Mouse (Mus musculus): Measurements from ENCODE around the gene Dlg4. TPM values are rescaled to one million over a fixed set of nuclear protein-coding genes. Genes with fewer than 3 reads are reported as not detected.
A peak's percentile ranks its signal among the peaks of the same experiment; 100 is the strongest.

Dlg4 gene
- total RNA-seq, 4 experiments from 2014 or later: 730 to 858 (median 789) TPM

DNA sequence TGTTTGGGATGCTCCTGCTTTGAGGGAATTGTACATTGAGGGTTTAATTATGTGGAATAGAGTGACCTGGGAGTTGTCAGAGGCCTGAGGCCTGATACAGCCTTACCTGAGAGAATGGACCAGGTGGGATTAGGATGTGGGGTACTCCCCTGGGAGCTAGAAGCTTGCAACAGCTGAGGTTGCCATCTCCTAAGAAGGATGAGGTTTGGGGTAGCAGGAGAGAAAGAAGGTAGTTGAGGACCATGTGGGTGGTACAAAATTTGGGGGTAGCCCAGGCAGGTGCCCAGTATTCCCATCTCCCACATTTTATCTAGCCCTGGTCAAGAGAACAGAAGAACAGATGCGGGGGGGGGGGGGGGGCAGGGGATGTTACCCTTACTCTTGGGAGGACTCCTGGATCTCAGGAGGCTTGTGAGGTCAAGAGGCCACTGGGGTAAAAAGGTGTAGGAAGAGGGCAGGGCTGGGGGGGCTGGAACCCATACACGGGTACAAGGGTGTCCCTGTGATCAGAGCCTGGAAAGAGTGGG lies 2.8 kb downstream of the Dlg4 start:
- no peak for DNase-seq (ENCODE audit: low spot score in 2 of 2)

DNA sequence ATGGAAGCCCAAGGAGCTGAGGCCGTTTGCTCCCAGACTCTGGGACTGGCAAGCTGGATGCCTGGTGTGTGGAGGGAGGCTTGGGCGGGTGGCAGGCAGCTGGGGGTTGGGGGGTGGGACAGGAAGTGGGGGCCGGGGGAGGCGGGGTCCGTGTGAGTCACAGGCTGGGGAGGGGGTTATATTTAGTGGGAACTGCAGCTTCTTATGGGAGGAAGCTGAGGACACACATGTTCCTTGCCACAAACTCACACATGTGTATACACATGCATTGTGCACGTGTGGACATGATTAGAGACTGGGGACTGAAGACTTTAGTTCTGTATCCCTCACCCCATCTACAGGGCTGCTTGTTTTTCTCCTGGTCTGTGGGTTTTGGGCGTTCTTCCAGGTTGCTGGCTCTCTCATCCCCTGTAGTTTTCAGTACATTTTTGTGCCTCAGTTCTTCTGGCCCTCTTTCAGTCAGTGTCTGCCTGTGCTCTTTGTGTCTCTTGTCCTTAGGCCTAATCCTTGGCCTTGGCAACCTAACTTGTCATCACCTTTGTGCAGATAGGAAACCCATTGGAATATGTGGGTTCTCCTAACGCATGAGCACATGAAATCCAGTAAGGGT lies 3.4 kb downstream of the Dlg4 start:
- DNase-seq (ENCODE audit: low spot score in 2 of 2): no peak

DNA sequence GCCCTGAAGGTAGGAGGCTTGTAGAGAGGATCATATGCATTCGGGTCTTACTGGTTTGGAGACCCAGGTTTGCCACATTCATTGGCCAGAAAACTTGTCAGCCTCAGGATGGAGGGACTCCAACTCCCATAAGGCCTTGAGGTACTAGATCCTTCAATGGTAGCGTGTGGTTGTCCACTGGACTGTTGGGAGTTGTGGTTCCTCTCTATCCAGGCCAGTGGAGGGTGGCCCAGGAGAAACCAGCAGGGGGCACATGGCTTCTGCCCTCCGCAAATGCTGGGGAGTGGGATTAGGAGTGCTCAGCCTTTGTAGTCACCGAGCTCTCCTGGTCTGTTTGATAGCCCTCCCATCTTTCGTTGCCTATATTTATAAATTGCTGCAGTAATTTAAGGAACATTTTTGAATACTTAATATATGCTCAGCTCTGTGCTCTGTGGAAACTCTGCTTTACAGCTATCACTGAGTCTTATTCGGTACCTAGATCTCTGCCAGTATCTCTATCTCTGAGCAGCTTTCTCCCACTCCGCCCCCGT lies 4.1 kb downstream of the Dlg4 start:
- DNase-seq (ENCODE audit: low spot score in 2 of 2): peak; percentile 73 to 84

DNA sequence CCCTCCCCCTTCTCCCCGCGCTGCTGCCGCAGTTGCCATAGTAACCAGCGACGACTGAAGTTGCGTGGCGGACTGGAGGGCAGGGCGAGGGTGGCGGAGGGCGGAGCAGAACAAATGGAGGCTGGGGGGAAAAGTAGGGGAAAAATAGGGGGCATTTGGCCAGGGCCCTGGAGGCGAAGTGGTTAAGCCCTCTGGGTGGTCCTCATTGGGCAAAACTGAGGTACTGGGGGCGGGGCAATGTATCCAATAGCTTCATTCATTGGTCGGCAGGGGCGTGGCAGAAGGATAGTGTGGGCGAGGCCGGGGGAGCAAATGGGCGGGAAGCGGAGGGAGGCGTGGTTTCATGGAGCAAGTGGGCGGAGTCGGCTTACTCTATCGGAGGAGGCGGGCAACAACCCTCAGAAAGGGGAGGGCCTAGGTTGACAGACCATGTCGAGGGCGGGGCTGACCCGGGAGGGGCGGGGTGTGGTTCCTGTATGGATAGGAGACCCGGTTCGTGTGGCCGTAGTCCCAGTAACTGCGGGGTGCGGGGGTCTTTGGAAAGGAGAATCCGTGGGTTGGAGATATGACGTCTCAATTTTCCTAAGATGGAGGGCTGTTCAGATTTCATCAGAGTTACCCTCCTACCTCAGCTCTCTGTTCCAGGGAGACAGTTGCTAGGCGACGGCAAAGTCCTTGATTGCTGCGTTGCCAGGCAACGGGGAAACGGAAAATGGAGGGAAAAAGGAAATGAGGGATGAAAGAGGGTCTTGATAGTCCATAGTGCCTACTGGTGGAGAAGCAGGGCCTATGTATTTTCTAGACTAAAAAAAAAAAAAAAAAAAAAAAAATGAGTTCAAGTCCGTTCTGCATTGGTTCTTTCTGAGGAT lies 4.8 kb downstream of the Dlg4 start:
- peak; percentile 98 for DNase-seq (ENCODE audit: low spot score in 2 of 2)

DNA sequence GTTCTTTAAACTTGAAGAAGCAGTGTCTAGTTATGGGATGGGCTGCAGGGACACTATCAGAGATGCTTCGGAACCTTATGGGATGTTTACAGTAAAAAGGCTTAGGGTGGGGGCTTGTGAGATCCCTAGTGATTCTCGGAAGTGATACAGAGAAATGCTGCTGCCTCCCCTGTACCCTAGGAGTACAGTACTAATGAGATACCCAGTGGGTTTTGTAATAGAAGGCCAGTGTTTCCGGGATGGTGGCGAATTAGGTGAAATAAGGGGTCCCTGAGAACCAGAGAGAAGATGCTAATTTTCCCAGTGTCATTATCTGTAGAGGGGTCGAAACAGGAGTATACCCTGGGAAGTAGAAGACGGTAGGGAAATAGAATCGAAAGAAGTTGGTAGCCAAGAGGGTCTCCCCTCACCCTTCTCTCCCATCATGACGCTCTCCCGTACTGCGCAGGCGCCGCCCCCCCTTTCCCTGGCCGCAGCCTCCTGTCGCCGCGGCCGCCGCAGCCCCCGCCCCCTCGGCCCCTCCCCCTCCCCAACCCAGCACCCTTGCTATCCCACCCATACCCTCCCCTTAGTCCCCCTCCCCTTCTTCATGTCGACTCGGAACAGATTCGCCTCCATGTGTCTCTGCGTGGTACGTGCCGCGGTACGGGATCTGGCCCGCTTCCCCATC lies 6.9 kb downstream of the Dlg4 start:
- no peak for DNase-seq (ENCODE audit: low spot score in 2 of 2)

DNA sequence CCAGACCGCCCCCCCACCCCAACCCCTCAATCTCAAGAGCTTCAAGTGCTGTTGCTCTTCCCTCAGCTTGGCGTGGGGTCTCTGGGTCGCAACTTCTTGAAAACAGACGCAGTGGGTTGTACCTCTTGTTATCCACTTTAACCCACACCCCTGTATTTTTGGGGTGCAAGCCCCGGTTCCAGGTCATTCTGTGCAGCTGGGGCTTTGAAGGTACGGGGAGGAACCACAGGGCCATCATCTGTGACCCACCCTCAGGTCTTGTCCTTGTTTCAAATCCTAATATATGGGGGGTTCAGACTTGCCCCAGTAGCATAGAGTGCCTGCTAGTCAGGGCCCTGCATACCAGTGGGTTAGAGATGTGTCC lies 7.4 kb downstream of the Dlg4 start:
- no peak for DNase-seq (ENCODE audit: low spot score in 2 of 2)

DNA sequence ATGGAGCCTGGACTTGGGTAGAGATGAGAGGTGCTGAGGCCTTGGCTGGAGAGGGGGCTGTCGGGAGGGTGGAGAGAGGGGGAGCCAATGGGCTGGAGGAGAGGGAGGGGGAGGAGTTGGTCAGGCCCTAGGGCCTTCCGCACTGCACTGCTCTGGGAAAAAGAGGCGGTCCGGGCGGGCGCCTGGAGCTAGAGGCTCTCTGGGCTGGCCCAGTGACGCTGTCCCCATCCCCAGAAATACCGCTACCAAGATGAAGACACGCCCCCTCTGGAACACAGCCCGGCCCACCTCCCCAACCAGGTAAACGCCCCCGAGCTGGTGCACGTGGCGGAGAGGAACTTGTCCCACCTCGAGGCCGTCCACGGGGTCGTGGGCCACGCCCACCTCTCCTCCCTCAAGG lies 9.9 kb downstream of the Dlg4 start:
- no peak for DNase-seq (ENCODE audit: low spot score in 2 of 2)

DNA sequence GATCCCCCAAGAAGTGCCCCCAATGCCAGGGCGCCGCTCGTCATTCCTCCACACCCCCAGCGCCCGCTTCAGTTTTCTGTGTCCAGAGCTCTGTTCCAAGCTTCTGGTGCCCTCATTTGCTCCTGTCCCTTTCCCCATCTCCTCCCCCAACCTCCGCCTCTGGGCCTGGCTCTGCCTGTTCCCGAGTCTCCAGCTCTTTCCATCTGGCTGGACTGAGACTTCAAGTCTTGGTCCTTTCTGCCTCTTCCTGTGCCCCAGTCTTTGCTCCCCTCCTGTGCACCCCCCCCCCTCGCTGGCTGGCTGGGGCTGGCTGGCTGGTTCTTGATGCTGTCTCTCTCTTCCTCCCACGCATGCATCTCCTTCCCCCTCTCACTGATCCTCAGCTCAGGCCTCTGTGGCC lies 10.7 kb downstream of the Dlg4 start:
- no peak for DNase-seq (ENCODE audit: low spot score in 2 of 2)

DNA sequence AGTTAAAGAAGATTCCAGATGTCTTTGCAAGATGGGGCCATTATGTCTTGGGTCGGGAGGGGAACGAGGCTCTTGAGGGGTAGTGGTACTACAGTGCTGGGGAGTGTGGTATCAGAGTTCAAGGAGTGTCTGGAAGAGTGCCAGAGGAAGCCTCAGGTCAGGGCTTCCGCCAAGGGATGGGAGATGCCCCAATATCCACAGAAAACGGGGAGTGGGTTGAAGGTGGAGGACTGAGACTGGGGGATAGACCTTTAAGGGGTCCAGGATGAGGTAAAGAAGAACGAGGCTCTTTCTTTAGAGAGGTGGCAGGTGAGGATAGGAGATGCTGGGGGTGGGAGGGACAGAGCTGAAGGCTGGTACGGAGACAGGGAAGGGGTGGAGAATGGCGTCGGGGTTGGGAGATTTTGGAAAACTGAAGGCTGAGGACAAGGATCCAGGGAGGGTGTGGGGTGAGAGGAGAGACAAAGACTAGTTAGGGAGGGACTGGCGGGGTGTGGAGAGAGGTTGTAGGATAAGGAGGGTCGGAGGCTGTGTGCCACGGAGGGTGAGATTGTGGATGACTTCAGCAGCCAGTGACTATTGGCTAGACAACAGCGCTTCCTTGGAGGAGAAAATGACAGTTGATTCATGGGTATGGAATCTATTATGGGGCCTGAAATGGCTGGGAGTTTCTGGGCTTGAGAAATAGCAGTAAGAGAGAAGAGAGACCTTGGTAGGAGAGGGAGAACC lies 11.8 kb downstream of the Dlg4 start:
- DNase-seq (ENCODE audit: low spot score in 2 of 2): no peak

DNA sequence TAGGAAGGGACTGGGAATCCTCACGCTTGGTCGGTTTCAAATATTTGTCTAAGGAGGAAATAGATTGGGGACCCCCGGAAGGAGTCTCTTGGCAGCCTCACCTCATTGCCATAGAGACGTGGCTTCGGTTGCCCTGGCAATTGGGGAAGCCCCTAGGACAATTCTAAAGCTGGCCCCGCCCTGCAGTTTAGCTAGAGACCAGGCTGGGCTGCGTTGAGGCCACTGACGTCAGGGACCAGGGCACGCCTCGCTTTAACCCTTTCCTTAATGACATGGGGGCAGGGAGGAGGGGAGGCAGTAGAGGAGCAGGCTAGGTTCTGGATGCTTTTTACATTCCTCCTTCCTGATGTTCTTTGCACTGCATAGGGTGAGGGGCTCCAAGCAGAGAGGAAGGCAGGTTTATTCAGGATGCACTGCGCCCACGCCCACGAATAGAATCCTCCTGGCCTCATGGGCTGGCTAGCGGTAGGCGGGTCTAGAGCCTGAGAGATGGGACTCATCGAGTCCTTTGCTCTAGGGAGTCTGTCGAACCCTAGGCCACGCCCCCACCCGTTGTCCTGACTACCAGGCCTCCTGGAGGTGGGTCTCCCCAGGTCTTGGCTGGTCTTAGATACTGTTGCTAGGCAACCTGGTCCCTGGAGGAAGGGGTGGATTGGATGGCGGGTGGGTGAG lies 12.5 kb downstream of the Dlg4 start:
- DNase-seq (ENCODE audit: low spot score in 2 of 2): peak; percentile 81 to 91

DNA sequence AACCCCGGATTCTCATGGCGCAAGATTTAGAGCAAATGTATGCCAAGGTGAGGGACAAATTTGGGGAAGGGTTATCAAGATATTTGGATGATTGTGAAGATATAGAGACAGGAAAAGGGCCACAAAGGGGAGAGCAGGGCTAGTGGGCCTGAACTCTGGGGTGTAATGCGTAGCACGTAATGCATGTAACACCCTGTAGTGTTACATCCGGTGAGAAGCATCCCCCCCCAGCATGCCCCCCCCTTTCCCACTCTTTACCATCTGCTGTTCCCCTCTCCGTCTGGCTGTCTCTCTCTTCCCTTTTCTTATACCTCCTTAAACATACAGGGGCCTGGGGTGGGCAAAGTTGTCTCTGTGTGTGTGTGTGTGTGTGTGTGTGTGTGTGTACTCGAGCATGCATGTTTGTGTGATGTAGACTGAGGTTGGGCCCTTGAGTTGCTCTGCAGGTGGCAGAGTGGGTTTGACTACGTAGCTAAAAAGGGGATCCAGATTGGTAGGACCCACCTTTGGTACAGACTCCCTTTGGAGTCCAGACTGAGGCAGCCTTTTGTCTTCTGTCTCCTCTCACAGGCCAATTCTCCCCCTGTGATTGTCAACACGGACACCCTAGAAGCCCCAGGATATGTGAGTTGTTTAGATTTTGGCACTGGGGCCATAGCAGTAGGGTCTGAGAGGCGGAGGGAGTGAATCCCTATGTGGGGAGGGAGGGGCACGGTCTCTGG lies 13.2 kb downstream of the Dlg4 start:
- DNase-seq (ENCODE audit: low spot score in 2 of 2): no peak

DNA sequence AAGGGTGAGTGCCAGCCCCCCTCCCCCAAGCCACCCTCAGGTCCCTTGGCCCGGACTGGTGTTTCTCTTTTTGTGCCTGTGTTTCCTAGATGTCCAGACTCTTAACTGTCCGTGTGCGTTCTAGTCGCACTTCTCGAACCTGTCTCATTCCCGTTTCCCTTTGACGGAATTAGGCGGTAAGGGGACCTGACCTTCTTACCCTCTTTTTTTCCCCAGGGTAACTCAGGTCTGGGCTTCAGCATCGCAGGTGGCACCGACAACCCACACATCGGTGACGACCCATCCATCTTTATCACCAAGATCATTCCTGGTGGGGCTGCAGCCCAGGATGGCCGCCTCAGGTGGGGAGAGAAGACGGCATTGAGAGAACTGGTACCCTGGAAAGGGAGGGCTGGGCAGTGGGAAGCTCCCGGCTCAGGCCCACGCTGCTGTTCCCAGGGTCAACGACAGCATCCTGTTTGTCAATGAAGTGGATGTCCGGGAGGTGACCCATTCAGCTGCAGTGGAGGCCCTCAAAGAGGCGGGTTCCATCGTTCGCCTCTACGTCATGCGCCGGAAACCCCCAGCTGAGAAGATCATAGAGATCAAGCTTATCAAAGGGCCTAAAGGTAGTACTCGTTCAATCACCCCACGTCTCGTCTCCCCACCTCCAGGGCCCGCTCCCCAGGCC lies 14.0 kb downstream of the Dlg4 start:
- DNase-seq (ENCODE audit: low spot score in 2 of 2): no peak

DNA sequence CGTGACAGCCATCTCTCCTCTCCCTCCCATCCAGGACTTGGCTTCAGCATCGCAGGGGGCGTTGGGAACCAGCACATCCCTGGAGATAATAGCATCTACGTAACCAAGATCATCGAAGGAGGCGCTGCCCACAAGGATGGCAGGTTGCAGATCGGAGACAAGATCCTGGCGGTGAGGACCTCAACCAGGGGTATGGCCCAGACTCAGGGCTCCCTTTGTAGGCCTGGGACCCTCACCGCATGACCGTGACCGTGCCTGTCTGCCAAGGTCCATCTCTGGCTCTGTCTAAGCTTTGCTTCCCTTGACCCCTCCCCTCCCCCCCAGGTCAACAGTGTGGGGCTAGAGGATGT lies 14.6 kb downstream of the Dlg4 start:
- DNase-seq (ENCODE audit: low spot score in 2 of 2): no peak

DNA sequence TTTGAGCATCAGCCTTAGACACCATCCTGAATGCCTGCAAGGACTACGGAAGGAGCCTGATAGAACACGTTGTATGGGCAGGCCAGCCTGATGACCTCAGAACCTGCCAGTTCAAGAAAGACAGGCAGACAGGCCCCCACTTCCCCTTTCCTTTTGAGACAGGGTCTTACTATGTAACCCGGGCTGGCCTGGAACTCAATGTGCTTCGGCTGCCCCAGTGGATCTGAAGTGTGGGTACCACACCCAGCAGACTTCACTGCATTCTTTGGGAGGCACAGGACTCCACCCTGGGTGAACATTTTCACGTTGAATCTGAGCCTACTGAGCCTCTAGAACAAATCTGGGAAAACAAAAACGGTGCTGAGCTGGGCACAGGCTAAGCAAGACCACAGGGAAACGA lies 21.4 kb downstream of the Dlg4 start:
- DNase-seq (ENCODE audit: low spot score in 2 of 2): no peak

DNA sequence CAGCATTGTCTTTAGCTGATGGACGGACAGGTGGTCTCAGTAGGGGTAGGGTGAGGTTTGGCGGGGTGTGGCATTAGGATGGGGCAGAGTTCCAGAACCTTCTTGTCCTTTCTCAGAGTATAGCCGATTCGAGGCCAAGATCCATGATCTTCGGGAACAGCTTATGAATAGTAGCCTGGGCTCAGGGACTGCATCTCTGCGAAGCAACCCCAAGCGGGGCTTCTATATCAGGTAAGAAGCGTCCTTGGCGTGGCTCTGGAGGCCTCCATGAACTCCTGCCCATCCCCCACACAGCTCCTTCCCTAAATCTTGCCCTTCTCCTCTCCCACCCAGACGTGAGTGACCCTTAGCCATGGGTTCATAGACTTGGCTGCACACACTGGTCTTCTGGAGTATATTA lies 22.9 kb downstream of the Dlg4 start:
- DNase-seq (ENCODE audit: low spot score in 2 of 2): no peak

DNA sequence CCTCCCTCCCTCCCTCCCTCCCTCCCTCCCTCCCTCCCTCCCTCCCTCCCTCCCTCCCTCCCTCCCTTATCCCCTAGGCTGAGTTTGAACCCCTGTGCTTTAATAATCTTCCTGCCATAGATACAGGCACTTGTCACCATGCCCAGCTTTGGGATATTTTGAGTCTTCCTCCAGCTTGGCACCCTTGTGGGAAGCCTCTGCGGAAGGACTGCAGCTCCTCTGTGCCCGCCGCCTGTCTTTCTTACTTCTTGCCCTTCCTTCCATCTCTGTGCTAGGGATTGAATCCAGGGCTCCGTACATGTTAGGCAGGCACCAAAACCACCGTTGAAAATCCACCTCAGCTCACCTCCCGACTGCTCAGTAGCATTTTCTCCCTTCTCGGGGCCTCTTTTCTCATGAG lies 23.4 kb downstream of the Dlg4 start:
- no peak for DNase-seq (ENCODE audit: low spot score in 2 of 2)

DNA sequence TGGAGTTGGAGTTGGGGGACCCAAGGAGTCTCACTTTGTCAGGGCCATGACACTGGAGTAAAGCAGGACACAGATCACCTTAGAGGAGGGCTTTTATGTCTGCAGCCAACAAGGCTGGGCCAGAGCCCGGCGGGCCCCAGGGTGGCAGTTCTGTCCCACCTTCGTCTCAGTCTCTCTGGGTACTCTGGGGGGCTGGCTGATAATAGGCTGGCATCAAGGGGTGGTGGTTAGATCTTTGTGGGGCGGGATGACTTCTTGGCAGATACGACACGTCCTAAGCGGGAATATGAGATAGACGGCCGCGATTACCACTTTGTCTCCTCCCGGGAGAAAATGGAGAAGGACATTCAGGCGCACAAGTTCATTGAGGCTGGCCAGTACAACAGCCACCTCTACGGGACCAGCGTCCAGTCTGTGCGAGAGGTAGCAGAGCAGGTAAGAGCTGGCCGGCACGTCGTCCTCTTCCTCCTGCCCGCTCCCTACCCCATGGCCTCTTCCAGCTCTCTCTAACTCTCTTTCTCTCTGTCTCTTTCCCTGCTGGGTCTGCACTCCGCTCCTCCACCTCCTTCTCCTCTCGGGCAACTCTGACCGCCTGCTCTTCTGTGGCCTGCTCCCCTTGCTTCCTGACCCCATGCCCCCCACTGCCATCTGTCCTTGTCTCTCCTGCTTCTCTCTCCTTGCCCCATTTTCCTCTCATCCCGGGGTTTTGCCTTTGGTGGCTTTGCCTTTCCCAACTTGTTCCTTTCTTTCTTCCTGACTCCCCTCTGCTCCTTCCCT lies 25.8 kb downstream of the Dlg4 start:
- DNase-seq (ENCODE audit: low spot score in 2 of 2): no peak

DNA sequence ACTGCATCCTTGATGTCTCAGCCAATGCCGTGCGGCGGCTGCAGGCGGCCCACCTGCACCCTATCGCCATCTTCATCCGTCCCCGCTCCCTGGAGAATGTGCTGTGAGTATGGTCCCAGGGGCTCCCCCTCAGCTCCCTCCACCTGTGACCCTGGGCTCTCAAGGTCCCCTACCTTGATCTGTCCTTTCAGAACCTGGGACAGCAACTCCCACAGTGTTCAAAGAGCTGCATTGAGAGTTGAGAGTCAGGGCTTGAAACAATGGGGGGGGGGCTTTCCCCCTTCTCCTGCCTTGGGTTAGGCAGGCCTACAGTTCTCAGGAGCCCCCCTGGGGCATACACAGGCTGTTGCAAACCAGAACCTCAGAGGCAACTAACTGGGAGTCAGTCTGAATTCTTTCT lies 26.9 kb downstream of the Dlg4 start:
- DNase-seq (ENCODE audit: low spot score in 2 of 2): no peak

DNA sequence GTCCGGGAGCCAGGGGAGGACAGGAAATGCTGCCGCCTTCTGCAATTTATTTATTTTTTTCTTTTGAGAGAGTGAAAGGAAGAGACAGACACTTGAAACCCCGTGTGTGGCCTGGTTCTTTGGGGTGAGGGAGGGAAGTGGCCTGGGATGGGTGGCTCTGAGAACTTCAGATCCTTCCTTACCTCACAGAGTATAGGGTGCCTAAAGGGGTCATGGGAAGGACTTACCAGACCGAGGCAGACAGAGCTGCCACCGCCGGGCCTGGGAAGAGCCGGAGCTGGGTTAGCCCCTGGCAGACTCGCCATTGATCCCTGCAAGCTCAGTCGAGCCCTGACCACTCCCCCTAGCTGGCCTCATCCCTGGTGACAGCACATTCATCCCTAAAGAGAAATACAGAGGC lies 28.7 kb downstream of the Dlg4 start:
- DNase-seq (ENCODE audit: low spot score in 2 of 2): no peak
